Mouse (Mus musculus) small intestine, adult 2 months (tissue): Measurements from ENCODE around the gene Cntrl.

Experiments used
- CTCF ChIP-seq: fragments of 200-500 bp; IDR thresholded peaks from 2 replicates; pipeline ENCODE4 v1.5.1; 2012; ENCODE audit warnings: low read depth, mild to moderate bottlenecking, control low read depth, inconsistent platforms, low read length, moderate library complexity, mixed read lengths; ENCODE audit not compliant: insufficient replicate concordance, insufficient read length; ENCODE audit errors: extremely low read depth
- POLR2A ChIP-seq: fragments of 200-500 bp; IDR thresholded peaks from 2 replicates; pipeline ENCODE4 v1.6.1; 2012; ENCODE audit warnings: low read depth, mild to moderate bottlenecking, control low read depth, inconsistent platforms, low read length, moderate library complexity

- no peak for TF ChIP-seq CTCF
- no peak for TF ChIP-seq POLR2A
Measured at GRCm38 (mm10) chr2:35072547-35072946, 36.7 kb upstream of the Cntrl start.
